Mouse (Mus musculus) thymus, postnatal 14 days (tissue): ENCODE results near the gene Abhd10.

ENCODE experiments used
- DNase-seq: peaks from one replicate; pipeline ENCODE4 v3.0.0; 2021

Abhd10 gene

GRCm38 (mm10) chr16:45724061-45724741 lies 18.6 kb downstream of the Abhd10 start, which contains the start of gene Tagln3:
Gene Tagln3, minus strand, starts transcription at chr16:45724608.
- peak; percentile 27 for DNase-seq

- no peak for DNase-seq
These were observed 19.4 kb downstream of the Abhd10 start for GRCm38 (mm10) chr16:45723172-45723901.

GRCm38 (mm10) chr16:45722460-45722951 lies 20.2 kb downstream of the Abhd10 start:
- DNase-seq = no peak

GRCm38 (mm10) chr16:45720022-45720630 lies 22.6 kb downstream of the Abhd10 start:
- DNase-seq = no peak

- DNase-seq = no peak
These were observed 24.5 kb downstream of the Abhd10 start for GRCm38 (mm10) chr16:45718296-45718695.

- no peak for DNase-seq
These were observed 28.1 kb downstream of the Abhd10 start for GRCm38 (mm10) chr16:45714489-45715150.

GRCm38 (mm10) chr16:45713878-45714277 lies 28.9 kb downstream of the Abhd10 start:
- DNase-seq = no peak

GRCm38 (mm10) chr16:45713261-45713660 lies 29.5 kb downstream of the Abhd10 start:
- DNase-seq = no peak

- DNase-seq = no peak
These were observed 31.5 kb downstream of the Abhd10 start for GRCm38 (mm10) chr16:45711263-45711662.

GRCm38 (mm10) chr16:45699301-45699700 lies 43.5 kb downstream of the Abhd10 start:
- DNase-seq = no peak

GRCm38 (mm10) chr16:45697996-45698395 lies 44.8 kb downstream of the Abhd10 start:
- DNase-seq = no peak

- no peak for DNase-seq
These were observed 47.2 kb downstream of the Abhd10 start for GRCm38 (mm10) chr16:45695445-45696160.

GRCm38 (mm10) chr16:45693558-45693957 lies 49.2 kb downstream of the Abhd10 start, which contains the start of gene Tmprss7:
Gene Tmprss7, minus strand, starts transcription at chr16:45693658.
- DNase-seq = no peak

- no peak for DNase-seq
These were observed 49.9 kb downstream of the Abhd10 start for GRCm38 (mm10) chr16:45692851-45693250.

GRCm38 (mm10) chr16:45690178-45690577 lies 52.6 kb downstream of the Abhd10 start:
- peak; percentile 9 for DNase-seq

GRCm38 (mm10) chr16:45686833-45687232 lies 55.9 kb downstream of the Abhd10 start:
- DNase-seq = no peak

- DNase-seq = no peak
These were observed 57.5 kb downstream of the Abhd10 start for GRCm38 (mm10) chr16:45685295-45685694.

- DNase-seq = peak; percentile 30
These were observed 57.9 kb downstream of the Abhd10 start for GRCm38 (mm10) chr16:45684815-45685214.
